Mouse (Mus musculus) liver, embryonic 12.5 days (tissue): ENCODE measurements at regions not wholly inside any gene's neighbourhood (a gene's known extent, or its start where the extent isn't known, plus 50 kb on each side); places are given as distances from the start of the nearest gene placed in this dataset.

Source experiments
- ATAC-seq: fragments of 200-750 bp; cut with Nextera tagmentation; 2 replicates; pipeline ENCODE4 v1.8.0; 2017; ENCODE audit warnings: moderate number of reproducible peaks, mild to moderate bottlenecking, moderate library complexity
- H3K27ac ChIP-seq: fragments of 300-500 bp; sonication (generic); 2 replicates; pipeline ENCODE4 v1.5.1; 2016; ENCODE audit warnings: mild to moderate bottlenecking
- H3K27me3 ChIP-seq: fragments of 300-500 bp; sonication (generic); replicated peaks from 2 replicates; pipeline ENCODE4 v1.6.1; 2016; ENCODE audit warnings: mild to moderate bottlenecking, moderate library complexity
- H3K36me3 ChIP-seq: fragments of 300-500 bp; sonication (generic); 2 replicates; pipeline ENCODE4 v1.6.1; 2016; ENCODE audit warnings: mild to moderate bottlenecking, moderate library complexity
- H3K4me1 ChIP-seq: fragments of 300-500 bp; sonication (generic); 2 replicates; pipeline ENCODE4 v1.6.1; 2016
- H3K4me2 ChIP-seq: fragments of 300-500 bp; sonication (generic); 2 replicates; pipeline ENCODE4 v1.6.1; 2016; ENCODE audit warnings: mild to moderate bottlenecking, moderate library complexity
- H3K4me3 ChIP-seq: fragments of 300-500 bp; sonication (generic); 2 replicates; pipeline ENCODE4 v1.5.1; 2016; ENCODE audit warnings: mild to moderate bottlenecking, moderate library complexity
- H3K9ac ChIP-seq: fragments of 300-500 bp; sonication (generic); 2 replicates; pipeline ENCODE4 v1.6.1; 2016; ENCODE audit warnings: mild to moderate bottlenecking, moderate library complexity
- H3K9me3 ChIP-seq: fragments of 300-500 bp; sonication (generic); replicated peaks from 2 replicates; pipeline ENCODE4 v1.6.1; 2016; ENCODE audit warnings: mild to moderate bottlenecking, moderate library complexity
- WGBS: fragments of 180-500 bp; shearing (Covaris S2); methylation state at CpG from one replicate; pipeline ENCODE4 v1.1.7; 2016; ENCODE audit not compliant: insufficient replicate concordance; 5-methylcytosine and 5-hydroxymethylcytosine counted together

- 53% methylated on average over 5 of the region's 5 CpGs for WGBS
Measured at GRCm38 (mm10) chr8:96318367-96318766, 430.0 kb upstream of the Got2 start.

GRCm38 (mm10) chr8:96308989-96309718 is 420.8 kb upstream of the Got2 start:
- 0 out of 2 replicates have a peak, but pooled peaks cover 3% of the 10 kb centered on the region for H3K9me3 ChIP-seq

More at GRCm38 (mm10) chr8:96318367-96318766, 430.0 kb upstream of the Got2 start:
- H3K9me3 ChIP-seq, result 0 out of 2 replicates have a peak, but pooled peaks cover 9% of the 10 kb centered on the region
- no peaks in the 10 kb centered on the region for H3K36me3 ChIP-seq
- ATAC-seq, result no peak
- H3K4me3 ChIP-seq, result no peak overlapping the region
- no peaks in the 10 kb centered on the region for H3K4me1 ChIP-seq
- H3K27me3 ChIP-seq, result no peaks in the 10 kb centered on the region
- H3K4me2 ChIP-seq, result no peak overlapping the region
- no peak overlapping the region for H3K27ac ChIP-seq
- no peak overlapping the region for H3K9ac ChIP-seq

DNA sequence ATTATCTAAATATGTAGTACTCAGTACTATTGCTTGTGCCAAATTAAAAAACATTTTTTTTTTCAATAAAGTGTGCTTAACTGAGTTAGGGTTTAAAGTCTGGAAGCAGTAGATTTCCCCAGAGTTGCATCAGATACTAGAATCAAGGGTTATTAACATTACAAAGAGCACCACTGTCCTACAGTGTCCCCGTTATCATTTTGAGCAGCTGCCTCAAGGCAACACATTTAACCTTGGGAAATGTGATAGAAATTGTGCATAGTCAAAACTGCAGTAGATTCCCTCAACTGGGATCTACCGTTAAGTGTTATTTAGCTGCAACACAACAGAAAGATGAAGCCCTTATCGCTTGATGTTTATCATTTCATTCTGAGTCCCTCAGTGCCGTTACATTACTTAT is 408.3 kb upstream of the Got2 start:
- Histone ChIP-seq H3K9me3 (no peaks in the 10 kb centered on the region), H3K36me3 (no peaks in the 10 kb centered on the region), H3K4me1 (no peaks in the 10 kb centered on the region), H3K27me3 (no peaks in the 10 kb centered on the region), H3K27ac (no peak overlapping the region), H3K4me3 (no peak overlapping the region), H3K4me2 (no peak overlapping the region), H3K9ac (no peak overlapping the region)
- ATAC-seq, result no peak
- 74% methylated on average over 4 of the region's 4 CpGs for WGBS

More at GRCm38 (mm10) chr8:96308989-96309718, 420.8 kb upstream of the Got2 start:
- Histone ChIP-seq H3K4me3 (no peak overlapping the region), H3K27ac (no peak overlapping the region), H3K36me3 (no peaks in the 10 kb centered on the region), H3K9ac (no peak overlapping the region), H3K4me2 (no peak overlapping the region), H3K4me1 (no peaks in the 10 kb centered on the region), H3K27me3 (no peaks in the 10 kb centered on the region)
- 70% methylated on average over 12 of the region's 12 CpGs for WGBS
- no peak for ATAC-seq

- Histone ChIP-seq H3K9me3 (no peaks in the 10 kb centered on the region), H3K36me3 (no peaks in the 10 kb centered on the region), H3K4me2 (no peak overlapping the region), H3K9ac (no peak overlapping the region), H3K27ac (no peak overlapping the region), H3K4me3 (no peak overlapping the region), H3K27me3 (no peaks in the 10 kb centered on the region), H3K4me1 (no peaks in the 10 kb centered on the region)
- ATAC-seq, result no peak
Measured at GRCm38 (mm10) chr8:96290740-96291139, 402.4 kb upstream of the Got2 start.

GRCm38 (mm10) chr8:96289519-96289918 is 401.2 kb upstream of the Got2 start:
- no peaks in the 10 kb centered on the region for H3K9me3 ChIP-seq
- H3K27me3 ChIP-seq, result no peaks in the 10 kb centered on the region
- no peak overlapping the region for H3K4me2 ChIP-seq
- no peak overlapping the region for H3K4me3 ChIP-seq
- H3K36me3 ChIP-seq, result no peaks in the 10 kb centered on the region
- no peak overlapping the region for H3K27ac ChIP-seq
- H3K9ac ChIP-seq, result no peak overlapping the region
- ATAC-seq, result no peak
- WGBS, result 69% methylated on average over 3 of the region's 3 CpGs
- H3K4me1 ChIP-seq, result no peaks in the 10 kb centered on the region

DNA sequence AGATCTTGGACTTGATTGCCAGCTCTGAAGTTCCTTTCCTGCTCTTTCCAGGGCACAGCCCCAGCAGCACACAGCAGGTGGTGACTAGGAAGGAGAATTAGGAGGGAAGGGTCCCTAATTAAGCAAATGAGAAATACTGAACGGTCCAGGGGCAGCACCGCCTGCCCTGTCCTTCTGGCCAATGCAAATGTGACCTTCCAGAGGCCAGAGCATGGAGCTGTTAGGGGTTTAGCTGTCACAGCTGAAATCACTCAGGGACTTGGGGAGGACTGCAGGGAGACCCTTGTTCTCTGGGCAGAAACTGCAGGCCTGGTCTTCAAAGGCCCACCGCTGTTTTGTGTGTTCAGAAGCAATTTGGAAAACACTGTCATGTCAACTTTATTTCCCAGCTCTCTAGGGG is 400.2 kb upstream of the Got2 start:
- no peak for ATAC-seq
- Histone ChIP-seq H3K36me3 (no peaks in the 10 kb centered on the region), H3K27me3 (no peaks in the 10 kb centered on the region), H3K4me2 (no peak overlapping the region), H3K27ac (no peak overlapping the region), H3K9me3 (no peaks in the 10 kb centered on the region), H3K4me1 (no peaks in the 10 kb centered on the region), H3K9ac (no peak overlapping the region), H3K4me3 (no peak overlapping the region)
- WGBS, result 31% methylated on average over 3 of the region's 3 CpGs

DNA sequence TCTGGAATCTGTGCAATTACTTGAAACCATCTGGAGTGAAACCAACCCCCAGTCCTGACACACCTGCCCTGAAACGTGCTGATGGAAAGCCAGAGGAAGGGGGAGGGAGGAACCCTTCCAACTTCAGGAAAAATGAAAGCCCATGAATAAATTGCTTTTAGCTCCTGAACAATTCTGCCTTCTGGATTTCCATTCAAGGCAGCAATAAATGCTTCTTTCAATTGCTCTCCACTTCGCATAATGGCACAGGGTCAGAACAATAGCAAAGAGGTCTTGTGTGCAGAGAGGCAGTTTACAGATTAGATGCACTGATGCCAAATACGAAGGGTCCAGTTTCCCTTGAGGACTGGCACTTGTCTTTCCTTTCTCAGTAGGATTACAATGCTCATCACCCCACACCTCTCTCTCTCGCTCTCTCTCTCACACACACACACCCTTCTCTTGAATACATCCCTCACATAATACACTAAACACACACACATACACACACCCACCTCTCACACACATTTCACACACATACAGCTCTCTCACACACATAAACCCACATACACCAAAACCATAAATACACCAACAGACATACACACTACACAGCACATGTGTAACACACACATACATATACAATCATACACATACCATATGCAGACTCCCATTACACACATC is 389.3 kb upstream of the Got2 start:
- no peak overlapping the region for H3K4me3 ChIP-seq
- no peak overlapping the region for H3K4me2 ChIP-seq
- ATAC-seq, result no peak
- no peak overlapping the region for H3K27ac ChIP-seq
- no peaks in the 10 kb centered on the region for H3K27me3 ChIP-seq
- H3K36me3 ChIP-seq, result no peaks in the 10 kb centered on the region
- 50% methylated on average over 4 of the region's 4 CpGs for WGBS
- H3K9me3 ChIP-seq, result peaks cover 6% of the 10 kb centered on the region; the same call in 1 of the 2 replicates
- no peaks in the 10 kb centered on the region for H3K4me1 ChIP-seq
- no peak overlapping the region for H3K9ac ChIP-seq

DNA sequence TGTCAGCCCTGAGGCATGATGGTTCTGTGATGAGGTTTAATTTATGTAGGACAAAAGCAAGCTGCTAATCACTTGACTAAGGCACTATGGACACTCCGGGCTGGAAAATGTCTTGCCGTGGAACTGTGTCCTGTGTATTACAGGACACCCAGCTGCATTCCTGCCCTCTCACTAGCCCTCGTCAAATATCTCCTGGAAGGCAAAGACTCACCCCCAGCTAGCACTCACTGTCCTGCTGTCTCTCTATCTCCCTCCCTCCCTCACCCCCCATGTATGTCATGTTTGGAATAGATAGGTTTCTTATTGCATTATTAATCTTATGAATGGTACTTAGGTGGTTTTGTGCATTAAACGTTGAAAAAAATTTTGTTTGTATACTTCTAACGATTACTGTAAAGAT is 388.7 kb upstream of the Got2 start:
- no peaks in the 10 kb centered on the region for H3K27me3 ChIP-seq
- WGBS, result 64% methylated on average over 5 of the region's 5 CpGs
- H3K36me3 ChIP-seq, result no peaks in the 10 kb centered on the region
- H3K4me1 ChIP-seq, result no peaks in the 10 kb centered on the region
- no peak overlapping the region for H3K9ac ChIP-seq
- no peak overlapping the region for H3K27ac ChIP-seq
- no peak overlapping the region for H3K4me3 ChIP-seq
- no peak for ATAC-seq
- H3K4me2 ChIP-seq, result no peak overlapping the region
- 0 out of 2 replicates have a peak, but pooled peaks cover under 1% of the 10 kb centered on the region for H3K9me3 ChIP-seq

DNA sequence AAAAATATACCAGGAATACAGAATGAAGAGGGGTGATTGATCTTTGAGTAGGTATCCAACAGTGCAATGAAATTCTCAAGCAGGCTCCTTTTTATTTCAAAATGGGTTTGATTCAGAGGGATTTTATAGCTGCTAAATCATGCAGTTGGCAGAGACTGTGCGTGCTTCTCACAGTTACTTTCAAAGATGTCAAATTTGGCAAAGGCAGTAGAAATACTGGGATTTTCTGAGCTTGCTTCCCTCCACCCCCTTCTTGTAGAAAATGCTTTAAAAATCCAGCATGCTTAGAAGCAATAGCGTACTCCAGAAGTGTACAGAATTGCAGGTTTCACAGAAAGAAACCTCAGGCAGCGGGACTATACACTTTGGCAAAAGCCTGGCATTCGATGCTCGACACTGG is 367.9 kb upstream of the Got2 start:
- Histone ChIP-seq H3K9ac (no peak overlapping the region), H3K27ac (no peak overlapping the region), H3K36me3 (no peaks in the 10 kb centered on the region), H3K4me3 (no peak overlapping the region), H3K4me2 (no peak overlapping the region), H3K27me3 (no peaks in the 10 kb centered on the region), H3K9me3 (no peaks in the 10 kb centered on the region), H3K4me1 (no peaks in the 10 kb centered on the region)
- no peak for ATAC-seq
- 66% methylated on average over 5 of the region's 5 CpGs for WGBS

DNA sequence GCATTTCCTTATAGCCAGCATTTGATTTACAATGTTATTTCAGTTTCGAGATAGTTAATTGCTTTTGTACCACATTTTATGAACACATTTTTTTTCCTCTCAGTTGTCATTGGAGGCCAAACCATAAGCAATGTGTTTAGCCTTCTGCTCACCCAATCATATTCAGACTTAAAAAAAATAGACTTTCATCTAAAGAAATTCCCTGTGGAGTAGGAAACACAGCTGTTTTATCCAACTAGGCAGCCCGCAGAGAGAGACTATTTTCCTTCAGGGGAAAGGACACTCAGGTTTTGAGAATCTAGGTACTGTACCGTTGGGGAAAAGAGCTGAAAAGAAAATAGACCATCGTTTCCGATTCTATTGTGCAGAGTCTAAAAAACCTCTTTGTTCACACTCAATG is 367.5 kb upstream of the Got2 start:
- H3K27me3 ChIP-seq, result no peaks in the 10 kb centered on the region
- no peaks in the 10 kb centered on the region for H3K4me1 ChIP-seq
- H3K9ac ChIP-seq, result no peak overlapping the region
- 63% methylated on average over 5 of the region's 5 CpGs for WGBS
- no peak overlapping the region for H3K4me2 ChIP-seq
- H3K27ac ChIP-seq, result no peak overlapping the region
- H3K9me3 ChIP-seq, result no peaks in the 10 kb centered on the region
- H3K36me3 ChIP-seq, result no peaks in the 10 kb centered on the region
- ATAC-seq, result no peak
- no peak overlapping the region for H3K4me3 ChIP-seq

DNA sequence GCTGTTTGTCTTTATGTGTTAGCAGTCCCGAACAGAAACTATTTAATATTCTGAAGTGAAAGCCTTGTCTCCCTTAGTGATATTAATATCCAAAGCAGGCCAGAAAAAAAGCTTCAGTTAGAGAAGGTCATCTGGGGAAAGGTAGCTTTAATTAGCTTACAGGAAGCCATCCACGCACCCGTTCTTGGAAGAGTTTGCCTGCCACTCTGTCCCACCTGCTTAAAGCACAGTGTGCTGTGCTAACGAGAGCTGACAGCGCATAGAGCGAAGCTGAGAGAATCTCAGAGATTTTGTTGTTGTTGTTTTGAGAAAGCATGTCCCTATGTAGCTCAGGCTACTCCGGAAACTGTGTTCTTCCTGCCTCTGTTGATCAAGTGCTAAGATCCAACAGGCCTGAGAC is 357.7 kb upstream of the Got2 start:
- Histone ChIP-seq H3K9me3 (no peaks in the 10 kb centered on the region), H3K4me2 (no peak overlapping the region), H3K4me1 (no peaks in the 10 kb centered on the region), H3K9ac (no peak overlapping the region), H3K27me3 (no peaks in the 10 kb centered on the region), H3K36me3 (no peaks in the 10 kb centered on the region), H3K27ac (no peak overlapping the region), H3K4me3 (no peak overlapping the region)
- ATAC-seq, result no peak
- WGBS, result 64% methylated on average over 7 of the region's 7 CpGs

GRCm38 (mm10) chr8:96244549-96245152 is 356.3 kb upstream of the Got2 start:
- no peaks in the 10 kb centered on the region for H3K36me3 ChIP-seq
- no peak overlapping the region for H3K4me3 ChIP-seq
- H3K4me1 ChIP-seq, result no peaks in the 10 kb centered on the region
- ATAC-seq, result no peak
- no peak overlapping the region for H3K9ac ChIP-seq
- no peaks in the 10 kb centered on the region for H3K9me3 ChIP-seq
- no peak overlapping the region for H3K27ac ChIP-seq
- no peaks in the 10 kb centered on the region for H3K27me3 ChIP-seq
- WGBS, result 77% methylated on average over 9 of the region's 9 CpGs
- no peak overlapping the region for H3K4me2 ChIP-seq
